Mouse (Mus musculus) liver, embryonic 12.5 days (tissue): ENCODE results near the gene Cebpzos. TPM values are rescaled to one million over a fixed set of nuclear protein-coding genes. Genes with fewer than 3 reads are reported as not detected.

ENCODE experiments used
- ATAC-seq: fragments of 200-750 bp; cut with Nextera tagmentation; 2 replicates; pipeline ENCODE4 v1.8.0; 2017; ENCODE audit warnings: moderate number of reproducible peaks, mild to moderate bottlenecking, moderate library complexity
- H3K27ac ChIP-seq: fragments of 300-500 bp; sonication (generic); 2 replicates; pipeline ENCODE4 v1.5.1; 2016; ENCODE audit warnings: mild to moderate bottlenecking
- H3K27me3 ChIP-seq: fragments of 300-500 bp; sonication (generic); replicated peaks from 2 replicates; pipeline ENCODE4 v1.6.1; 2016; ENCODE audit warnings: mild to moderate bottlenecking, moderate library complexity
- H3K36me3 ChIP-seq: fragments of 300-500 bp; sonication (generic); 2 replicates; pipeline ENCODE4 v1.6.1; 2016; ENCODE audit warnings: mild to moderate bottlenecking, moderate library complexity
- H3K4me1 ChIP-seq: fragments of 300-500 bp; sonication (generic); 2 replicates; pipeline ENCODE4 v1.6.1; 2016
- H3K4me2 ChIP-seq: fragments of 300-500 bp; sonication (generic); 2 replicates; pipeline ENCODE4 v1.6.1; 2016; ENCODE audit warnings: mild to moderate bottlenecking, moderate library complexity
- H3K4me3 ChIP-seq: fragments of 300-500 bp; sonication (generic); 2 replicates; pipeline ENCODE4 v1.5.1; 2016; ENCODE audit warnings: mild to moderate bottlenecking, moderate library complexity
- H3K9ac ChIP-seq: fragments of 300-500 bp; sonication (generic); 2 replicates; pipeline ENCODE4 v1.6.1; 2016; ENCODE audit warnings: mild to moderate bottlenecking, moderate library complexity
- H3K9me3 ChIP-seq: fragments of 300-500 bp; sonication (generic); replicated peaks from 2 replicates; pipeline ENCODE4 v1.6.1; 2016; ENCODE audit warnings: mild to moderate bottlenecking, moderate library complexity
- WGBS: fragments of 180-500 bp; shearing (Covaris S2); methylation state at CpG from one replicate; pipeline ENCODE4 v1.1.7; 2016; ENCODE audit not compliant: insufficient replicate concordance; 5-methylcytosine and 5-hydroxymethylcytosine counted together
- polyA plus RNA-seq: library from polyadenylated mRNA; unstranded; fragments of >200 nt; fragmentation: Nextera tagmentation; extraction: Ambion mirVana; gene quantifications from 2 replicates; pipeline ENCODE4 v1.2.1, GENCODE M21; 2016

The Cebpzos gene
- polyA plus RNA-seq, 1 experiment from 2014 or later = 56.2 TPM

DNA sequence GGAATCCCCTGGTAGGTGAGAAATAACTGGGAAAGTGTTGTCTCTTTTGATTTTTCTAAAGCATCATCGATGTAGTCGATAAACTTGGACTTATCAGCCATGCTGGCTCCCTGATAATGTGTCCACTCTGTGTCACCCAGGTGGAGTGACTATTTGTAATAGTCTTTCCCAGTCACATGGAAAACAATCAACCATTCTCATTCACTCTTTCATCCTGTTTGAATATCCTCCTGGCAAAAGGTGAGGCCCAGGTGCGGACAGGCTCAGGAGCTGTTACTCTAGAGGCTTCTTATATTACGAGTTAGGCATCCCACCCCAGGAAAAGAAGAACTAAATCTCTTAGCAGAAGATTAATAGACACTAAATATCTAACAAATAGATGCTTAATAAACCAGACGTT is 9.4 kb upstream of the Cebpzos start, which contains the start of gene Sult6b1:
Sult6b1 (minus strand) TSS at position 101 of the 400 bp plus-strand sequence.
- ATAC-seq = no peak
- no peaks in the 10 kb centered on the region for H3K9me3 ChIP-seq
- WGBS = 68% methylated on average over 5 of the region's 5 CpGs
- H3K4me1 ChIP-seq = 0 out of 2 replicates have a peak, but pooled peaks cover 3% of the 10 kb centered on the region
- H3K27me3 ChIP-seq = no peaks in the 10 kb centered on the region
- no peak within 1 kb of the TSS for H3K4me3 ChIP-seq
- H3K27ac ChIP-seq = no peak within 1 kb of the TSS
- no peak within 1 kb of the TSS for H3K4me2 ChIP-seq
- no peaks in the 10 kb centered on the region for H3K36me3 ChIP-seq
- H3K9ac ChIP-seq = no peak within 1 kb of the TSS

DNA sequence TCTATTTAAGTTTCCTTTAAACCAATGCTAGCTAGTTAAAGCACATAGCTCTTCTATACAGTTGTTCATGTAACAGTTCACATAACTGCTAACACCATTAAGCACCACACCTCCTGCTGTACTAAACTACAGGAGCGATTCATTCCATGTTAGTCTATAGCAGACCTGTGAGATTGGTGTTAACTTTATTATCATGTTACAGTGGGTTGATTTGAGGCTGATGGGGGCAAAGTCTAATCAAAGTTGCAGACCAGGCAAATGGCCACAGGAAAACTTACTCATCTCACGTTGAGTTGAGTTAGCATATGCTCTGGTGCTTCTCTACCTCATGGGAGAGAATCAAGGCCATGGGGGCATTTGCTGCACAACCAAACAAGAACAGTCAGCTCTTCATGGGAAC is 6.9 kb upstream of the Cebpzos start:
- Histone ChIP-seq H3K9me3 (no peaks in the 10 kb centered on the region), H3K4me2 (no peak overlapping the region), H3K9ac (no peak overlapping the region), H3K4me1 (peaks cover 12% of the 10 kb centered on the region; the same call in 1 of the 2 replicates), H3K27me3 (no peaks in the 10 kb centered on the region), H3K4me3 (no peak overlapping the region), H3K36me3 (no peaks in the 10 kb centered on the region), H3K27ac (no peak overlapping the region)
- ATAC-seq = no peak
- WGBS = 53% methylated on average over 2 of the region's 2 CpGs

DNA sequence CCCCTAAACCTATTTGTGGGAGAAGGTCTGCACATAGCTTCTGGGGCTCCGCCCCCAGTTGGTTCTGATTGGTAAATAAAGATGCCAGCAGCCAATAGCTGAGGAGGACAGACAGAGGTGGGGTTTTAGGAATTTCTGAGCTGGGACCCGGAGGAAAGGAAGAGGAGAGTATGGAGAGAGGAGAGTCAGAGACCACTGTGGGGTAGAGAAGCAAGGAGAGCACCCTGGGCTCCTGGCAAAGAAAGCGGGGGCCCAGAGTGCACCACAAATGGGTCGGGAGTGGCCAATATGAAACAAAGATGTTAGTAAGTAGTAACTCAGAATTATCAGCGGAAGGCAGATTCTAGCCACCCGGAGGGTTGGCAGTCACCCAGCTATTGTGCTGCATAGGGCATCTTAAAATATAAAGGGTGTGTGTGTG is 3.4 kb upstream of the Cebpzos start:
- Histone ChIP-seq H3K27ac (no peak overlapping the region), H3K27me3 (no peaks in the 10 kb centered on the region), H3K4me1 (peaks cover 28% of the 10 kb centered on the region), H3K9me3 (no peaks in the 10 kb centered on the region), H3K4me3 (peak overlapping the region; percentile 50), H3K9ac (peak overlapping the region; percentile 8; the same call in 1 of the 2 replicates), H3K4me2 (peak overlapping the region; percentile 64), H3K36me3 (peaks cover under 1% of the 10 kb centered on the region; the same call in 1 of the 2 replicates)
- ATAC-seq = peak; percentile 38; the same call in 1 of the 2 replicates
- 24% methylated on average over 6 of the region's 6 CpGs for WGBS

DNA sequence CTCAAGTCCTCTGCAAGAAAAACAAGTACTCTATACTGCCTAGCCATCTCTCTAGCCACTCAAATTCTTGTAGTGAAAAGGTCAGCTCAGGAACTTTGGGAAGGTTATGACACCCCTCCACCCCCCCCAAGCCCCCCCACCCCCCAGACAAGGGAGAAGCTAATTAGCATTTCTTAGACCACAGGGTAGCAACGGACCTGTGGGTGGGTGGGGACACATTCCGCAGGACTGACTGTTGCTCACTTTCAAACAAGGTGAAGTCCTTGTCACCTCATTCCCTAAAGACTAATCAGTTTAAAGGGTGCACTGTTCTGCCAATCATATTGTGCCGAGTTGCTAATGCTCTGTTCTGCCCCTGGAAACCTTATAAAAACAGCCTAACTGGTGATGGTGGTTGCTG is 2.4 kb upstream of the Cebpzos start:
- Histone ChIP-seq H3K4me2 (peak overlapping the region; percentile 64; the same call in 1 of the 2 replicates), H3K9me3 (no peaks in the 10 kb centered on the region), H3K4me1 (peaks cover 28% of the 10 kb centered on the region), H3K27me3 (no peaks in the 10 kb centered on the region), H3K9ac (no peak overlapping the region), H3K4me3 (no peak overlapping the region), H3K27ac (no peak overlapping the region), H3K36me3 (peaks cover 9% of the 10 kb centered on the region)
- no peak for ATAC-seq
- WGBS = 70% methylated on average over 3 of the region's 3 CpGs

DNA sequence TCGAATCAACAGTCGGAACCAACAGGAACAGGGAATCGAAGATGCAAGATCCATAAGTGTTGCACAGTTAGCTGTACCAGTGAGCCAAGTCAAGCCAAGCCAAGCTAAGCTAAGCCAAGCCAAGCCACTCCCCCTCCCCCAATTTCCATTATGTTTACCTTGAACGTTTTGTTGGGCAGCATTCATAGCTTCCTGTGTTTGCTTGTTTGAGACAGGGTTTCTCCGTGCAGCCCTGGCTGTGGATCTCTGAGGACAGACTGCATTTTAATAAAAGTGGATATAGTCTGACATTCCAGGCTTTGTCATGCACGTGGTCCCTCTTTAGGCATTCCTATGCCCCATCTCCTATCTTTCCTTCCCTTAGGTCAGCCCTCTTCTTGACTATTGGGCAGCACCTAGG is 528 bp upstream of the Cebpzos start:
- Histone ChIP-seq H3K27ac (peak overlapping the region; percentile 87), H3K9ac (peak overlapping the region; percentile 80), H3K4me2 (peak overlapping the region; percentile 85), H3K4me1 (peaks cover 28% of the 10 kb centered on the region), H3K4me3 (peak overlapping the region; percentile 78), H3K27me3 (no peaks in the 10 kb centered on the region), H3K36me3 (peaks cover 25% of the 10 kb centered on the region), H3K9me3 (no peaks in the 10 kb centered on the region)
- WGBS = 47% methylated on average over 6 of the region's 6 CpGs
- ATAC-seq = 0 out of 2 replicates have a peak, but pooled peaks have one; percentile 0

DNA sequence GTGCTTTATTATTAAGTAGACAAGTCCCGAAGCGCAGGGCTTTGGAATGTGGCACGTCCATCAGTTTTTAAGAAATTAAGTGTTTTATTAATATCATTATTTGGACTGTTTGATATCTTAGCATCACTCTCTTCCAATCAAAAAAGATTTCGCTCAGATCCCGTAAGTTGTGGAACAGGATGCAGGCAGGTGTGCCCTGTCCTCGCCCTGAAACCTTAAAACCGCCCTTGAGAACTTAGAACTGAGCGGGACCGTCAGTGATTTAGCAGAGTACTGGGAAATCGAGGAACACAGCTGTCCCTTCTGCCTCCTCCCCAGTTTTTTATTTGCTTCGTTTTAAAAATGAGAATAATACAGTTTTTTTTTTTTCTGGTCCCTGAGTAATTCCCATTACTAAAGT is 599 bp downstream of the Cebpzos start:
- Histone ChIP-seq H3K9me3 (no peaks in the 10 kb centered on the region), H3K27me3 (no peaks in the 10 kb centered on the region), H3K36me3 (peaks cover 36% of the 10 kb centered on the region), H3K27ac (peak overlapping the region; percentile 87), H3K9ac (peak overlapping the region; percentile 80), H3K4me1 (peaks cover 28% of the 10 kb centered on the region), H3K4me3 (peak overlapping the region; percentile 78), H3K4me2 (peak overlapping the region; percentile 85)
- WGBS = 5% methylated on average over 11 of the region's 11 CpGs
- ATAC-seq = no peak

DNA sequence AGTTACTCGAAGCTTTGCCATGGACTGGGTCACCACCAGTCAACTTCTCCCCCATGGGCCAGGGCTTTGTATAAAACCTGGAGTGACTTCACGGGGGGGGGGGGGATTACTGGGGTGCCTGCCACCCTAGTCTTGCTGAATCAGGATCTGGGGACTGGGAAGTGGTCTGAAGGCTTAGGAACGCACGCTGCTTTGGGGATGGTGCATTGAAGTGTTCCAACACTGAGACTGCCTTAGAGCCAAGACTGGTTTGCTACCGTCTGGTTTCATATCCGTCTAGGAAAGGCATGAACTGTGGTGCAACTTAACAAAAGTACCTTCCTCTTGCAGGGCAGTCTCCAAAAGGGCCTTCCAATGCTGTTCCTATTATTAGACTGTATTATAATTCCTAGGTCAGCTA is 1.4 kb downstream of the Cebpzos start:
- peaks cover 42% of the 10 kb centered on the region for H3K36me3 ChIP-seq
- WGBS = 50% methylated on average over 6 of the region's 6 CpGs
- H3K4me1 ChIP-seq = peaks cover 24% of the 10 kb centered on the region
- H3K4me2 ChIP-seq = peak overlapping the region; percentile 85
- H3K9me3 ChIP-seq = no peaks in the 10 kb centered on the region
- H3K4me3 ChIP-seq = peak overlapping the region; percentile 78
- peak overlapping the region; percentile 80; the same call in 1 of the 2 replicates for H3K9ac ChIP-seq
- ATAC-seq = no peak
- H3K27me3 ChIP-seq = no peaks in the 10 kb centered on the region
- 0 out of 2 replicates have a peak overlapping the region, but pooled peaks have one; percentile 10 for H3K27ac ChIP-seq

DNA sequence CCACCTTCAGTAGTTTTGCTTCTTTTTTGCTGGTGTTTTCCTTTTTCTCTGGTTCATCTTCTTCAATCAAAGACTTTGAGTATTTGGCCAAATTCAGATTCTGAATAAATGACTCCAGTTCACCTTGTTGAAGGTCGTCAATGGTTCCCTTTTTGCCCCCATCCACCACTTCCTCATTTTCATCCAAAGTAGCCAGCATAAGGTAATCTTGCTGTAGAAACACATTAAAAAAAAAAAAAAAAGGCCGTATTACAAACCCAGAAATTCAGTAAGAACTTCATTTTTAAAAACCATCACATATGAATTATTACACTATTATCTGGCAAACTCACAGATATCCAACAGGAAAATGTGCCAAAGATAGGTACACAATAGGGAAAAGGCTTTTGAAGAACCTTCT is 19.6 kb downstream of the Cebpzos start:
- WGBS = 38% methylated on average over 2 of the region's 2 CpGs

DNA sequence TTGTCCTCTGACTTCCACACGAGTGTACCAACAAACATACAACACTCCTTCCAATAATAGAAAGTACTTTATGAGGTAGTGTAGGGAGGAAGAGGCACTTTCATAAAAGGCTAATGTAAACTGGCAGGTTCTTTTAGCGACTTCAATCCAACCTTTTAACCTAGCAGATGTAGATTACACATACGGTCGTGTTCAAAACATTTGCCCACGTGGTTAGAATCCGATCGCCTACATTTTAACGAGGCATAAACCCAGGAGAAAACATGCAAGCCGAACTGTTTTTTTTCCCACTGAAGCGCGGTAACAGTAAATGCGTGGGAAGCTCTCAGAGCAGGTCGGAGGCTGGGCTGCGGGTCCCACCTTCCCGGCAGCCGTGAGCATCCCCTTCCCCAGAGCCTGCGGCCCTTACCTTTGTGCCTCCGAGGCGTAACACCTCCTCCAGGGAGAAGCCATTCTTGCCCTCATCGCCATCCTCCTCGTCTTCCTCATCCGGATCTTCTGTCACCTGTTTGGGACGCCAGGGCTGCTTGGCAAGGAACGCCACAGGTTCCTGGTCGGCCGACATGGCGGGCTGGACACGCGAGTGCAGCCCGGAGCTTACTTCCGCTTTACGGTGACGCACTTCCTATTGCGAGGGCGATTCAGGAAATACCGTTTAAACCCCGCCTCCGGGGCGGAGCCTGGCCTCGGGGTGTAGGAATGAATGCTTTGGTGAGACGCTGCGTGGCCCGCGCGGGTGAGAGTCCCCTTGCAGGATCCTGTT is 20.3 kb downstream of the Cebpzos start, which contains the start of the genes Cebpz and Ndufaf7:
Cebpz (minus strand) TSS at position 601 of the 763 bp plus-strand sequence.
Ndufaf7 (plus strand) TSS at position 671 of the 763 bp plus-strand sequence.
- WGBS = under 1% methylated on average over 45 of the region's 45 CpGs
- Histone ChIP-seq H3K27ac (peak within 1 kb of the TSS; percentile 68), H3K9me3 (no peaks in the 10 kb centered on the region), H3K4me1 (peaks cover 46% of the 10 kb centered on the region), H3K4me3 (peak within 1 kb of the TSS; percentile 90), H3K4me2 (peak within 1 kb of the TSS; percentile 87), H3K27me3 (no peaks in the 10 kb centered on the region), H3K36me3 (peaks cover 53% of the 10 kb centered on the region), H3K9ac (peak within 1 kb of the TSS; percentile 81)
- ATAC-seq = peak; percentile 100

More for the DNA sequence above, 19.6 kb downstream of the Cebpzos start:
- Histone ChIP-seq H3K4me3 (peak overlapping the region; percentile 90), H3K9ac (peak overlapping the region; percentile 81), H3K4me2 (peak overlapping the region; percentile 87), H3K27me3 (no peaks in the 10 kb centered on the region), H3K9me3 (no peaks in the 10 kb centered on the region), H3K27ac (no peak overlapping the region), H3K4me1 (peaks cover 46% of the 10 kb centered on the region), H3K36me3 (peaks cover 57% of the 10 kb centered on the region)
- no peak for ATAC-seq

DNA sequence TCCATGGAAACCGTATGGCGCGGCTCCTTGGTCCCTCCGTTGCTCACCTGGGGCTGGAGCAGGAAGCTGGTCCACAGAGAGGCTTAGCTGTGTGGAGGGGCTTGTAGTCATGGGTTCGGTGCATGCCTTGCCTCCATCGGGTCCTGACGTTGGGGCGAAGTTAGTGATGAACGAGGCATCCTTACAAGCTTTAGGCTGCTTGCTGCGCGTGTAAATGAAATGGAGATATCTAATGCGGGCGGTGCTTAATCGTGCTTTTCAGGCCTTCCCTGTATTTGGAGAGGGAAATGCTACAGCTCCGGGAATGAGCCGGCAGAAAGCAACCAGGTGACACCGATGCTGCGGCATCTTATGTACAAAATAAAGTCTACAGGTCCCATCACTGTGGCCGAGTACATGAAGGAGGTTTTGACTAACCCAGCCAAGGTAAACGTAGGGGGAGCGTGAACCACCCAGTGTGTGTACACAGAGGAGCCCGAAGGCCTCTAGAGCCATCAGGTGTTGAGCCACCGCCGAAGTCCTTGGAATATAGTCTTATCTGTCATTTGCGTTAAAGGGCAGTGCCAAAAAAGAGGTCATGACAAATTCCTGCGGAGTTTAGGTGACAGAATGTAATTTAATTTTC is 21.0 kb downstream of the Cebpzos start:
- no peaks in the 10 kb centered on the region for H3K27me3 ChIP-seq
- peaks cover 51% of the 10 kb centered on the region for H3K36me3 ChIP-seq
- 6% methylated on average over 26 of the region's 26 CpGs for WGBS
- H3K27ac ChIP-seq = peak overlapping the region; percentile 61
- H3K9me3 ChIP-seq = no peaks in the 10 kb centered on the region
- peaks cover 46% of the 10 kb centered on the region for H3K4me1 ChIP-seq
- peak; percentile 30 for ATAC-seq
- peak overlapping the region; percentile 87 for H3K4me2 ChIP-seq
- peak overlapping the region; percentile 81 for H3K9ac ChIP-seq
- H3K4me3 ChIP-seq = peak overlapping the region; percentile 90

DNA sequence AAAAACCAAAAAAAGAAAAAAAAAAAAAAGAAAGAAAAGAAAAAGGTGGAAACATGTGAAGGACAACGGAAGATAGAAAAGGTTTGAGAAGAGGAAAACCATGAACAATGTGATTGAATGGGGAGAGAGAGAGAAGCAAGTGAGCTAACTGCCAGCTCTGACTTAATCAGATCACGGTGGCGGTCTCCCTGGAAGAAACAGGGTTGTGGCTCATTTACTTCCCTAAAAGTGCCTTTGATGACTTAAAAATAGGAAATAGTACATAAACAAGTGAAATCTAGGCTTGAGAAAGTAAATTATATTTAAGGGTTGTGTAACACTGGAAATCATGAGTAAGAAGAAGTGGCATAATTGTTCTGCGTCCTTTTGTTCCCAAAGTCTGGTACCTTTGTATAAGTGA is 22.6 kb downstream of the Cebpzos start:
- no peak overlapping the region for H3K27ac ChIP-seq
- no peaks in the 10 kb centered on the region for H3K27me3 ChIP-seq
- no peak overlapping the region for H3K9ac ChIP-seq
- 74% methylated on average over 4 of the region's 4 CpGs for WGBS
- H3K4me2 ChIP-seq = no peak overlapping the region
- H3K9me3 ChIP-seq = no peaks in the 10 kb centered on the region
- peaks cover 32% of the 10 kb centered on the region for H3K4me1 ChIP-seq
- peaks cover 50% of the 10 kb centered on the region for H3K36me3 ChIP-seq
- H3K4me3 ChIP-seq = no peak overlapping the region
- ATAC-seq = no peak

DNA sequence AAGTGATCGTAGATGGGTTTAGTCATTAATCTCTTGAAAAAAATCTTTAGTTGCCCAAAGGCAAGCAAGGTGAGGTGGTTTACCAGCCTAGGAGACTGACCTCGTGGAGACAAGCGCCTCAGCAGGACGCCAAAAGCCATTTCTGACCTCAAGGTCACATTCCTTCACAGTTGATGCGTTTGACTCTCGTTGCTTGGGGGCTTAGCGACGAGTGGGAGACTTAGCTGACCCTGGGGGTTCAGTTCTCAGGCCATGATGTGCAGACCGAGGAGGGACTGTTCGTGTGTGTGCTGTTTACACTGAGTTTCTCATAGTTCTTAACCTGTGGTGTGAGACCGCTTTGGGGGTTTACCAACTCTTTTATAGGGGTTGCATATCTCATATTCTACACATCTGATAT is 26.3 kb downstream of the Cebpzos start:
- Histone ChIP-seq H3K36me3 (peaks cover 56% of the 10 kb centered on the region), H3K4me1 (peaks cover 6% of the 10 kb centered on the region), H3K27ac (no peak overlapping the region), H3K27me3 (no peaks in the 10 kb centered on the region), H3K4me2 (no peak overlapping the region), H3K4me3 (no peak overlapping the region), H3K9me3 (no peaks in the 10 kb centered on the region), H3K9ac (no peak overlapping the region)
- ATAC-seq = no peak
- 74% methylated on average over 11 of the region's 11 CpGs for WGBS
